Mouse (Mus musculus) hindbrain, embryonic 14.5 days (tissue): ENCODE measurements around the gene Tm4sf20. TPM values are rescaled to one million over a fixed set of nuclear protein-coding genes. Genes with fewer than 3 reads are reported as not detected.
A peak's percentile ranks its signal among the peaks of the same experiment; 100 is the strongest.

Experiments used
- ATAC-seq: fragments of 200-750 bp; cut with Nextera tagmentation; 2 replicates; pipeline ENCODE4 v1.8.0; 2017; ENCODE audit warnings: moderate number of reproducible peaks, mild to moderate bottlenecking, moderate TSS enrichment, moderate library complexity; ENCODE audit not compliant: low FRiP score
- DNase-seq: peaks from one replicate; pipeline ENCODE4 v3.0.0-alpha.2; 2015; ENCODE audit warnings: low spot score
- H3K27ac ChIP-seq: fragments of 300-500 bp; sonication (generic); 2 replicates; pipeline ENCODE4 v1.5.1; 2014; ENCODE audit warnings: mild to moderate bottlenecking, moderate library complexity
- H3K27me3 ChIP-seq: fragments of 300-500 bp; sonication (generic); 2 replicates; pipeline ENCODE4 v1.6.1; 2014; ENCODE audit warnings: mild to moderate bottlenecking, low read length, mixed read lengths; ENCODE audit not compliant: control insufficient read depth, insufficient read depth
- H3K36me3 ChIP-seq: fragments of 300-500 bp; sonication (generic); replicated peaks from 2 replicates; pipeline ENCODE4 v1.6.1; 2014; ENCODE audit not compliant: control insufficient read depth, insufficient read depth
- H3K4me1 ChIP-seq: fragments of 300-500 bp; sonication (generic); replicated peaks from 2 replicates; pipeline ENCODE4 v1.6.1; 2014; ENCODE audit warnings: antibody characterized with exemption, low read length, mixed read lengths; ENCODE audit not compliant: control insufficient read depth, insufficient read depth
- H3K4me2 ChIP-seq: fragments of 300-500 bp; sonication (generic); replicated peaks from 2 replicates; pipeline ENCODE4 v1.6.1; 2014; ENCODE audit warnings: mild to moderate bottlenecking, moderate library complexity
- H3K4me3 ChIP-seq: fragments of 300-500 bp; sonication (generic); replicated peaks from 2 replicates; pipeline ENCODE4 v1.5.1; 2014; ENCODE audit warnings: mild to moderate bottlenecking, low read length
- H3K9ac ChIP-seq: fragments of 300-500 bp; sonication (generic); 2 replicates; pipeline ENCODE4 v1.6.1; 2014
- H3K9me3 ChIP-seq: fragments of 300-500 bp; sonication (generic); 2 replicates; pipeline ENCODE4 v1.6.1; 2016; ENCODE audit warnings: low read length; ENCODE audit not compliant: control insufficient read depth
- WGBS: fragments of 180-500 bp; shearing (Covaris S2); extraction: QIAGEN DNeasy Blood & Tissue Kit; methylation state at CpG from one replicate; pipeline ENCODE4 v1.1.7; 2014; 5-methylcytosine and 5-hydroxymethylcytosine counted together
- polyA plus RNA-seq: library from polyadenylated mRNA; unstranded; fragments of >200 nt; fragmentation: Nextera tagmentation; extraction: Ambion mirVana; gene quantifications from 2 replicates; pipeline ENCODE4 v1.2.1, GENCODE M21; 2014

Gene Tm4sf20
- polyA plus RNA-seq = not detected in 2 replicates

- no peaks in the 10 kb centered on the region for H3K36me3 ChIP-seq
- no peak for DNase-seq
- H3K27ac ChIP-seq = no peak within 1 kb of the TSS
- H3K4me2 ChIP-seq = no peak within 1 kb of the TSS
- ATAC-seq = no peak
- no peaks in the 10 kb centered on the region for H3K9me3 ChIP-seq
- H3K9ac ChIP-seq = no peak within 1 kb of the TSS
- no peaks in the 10 kb centered on the region for H3K4me1 ChIP-seq
- no peak within 1 kb of the TSS for H3K4me3 ChIP-seq
- 79% methylated on average over 5 of the region's 5 CpGs for WGBS
- no peaks in the 10 kb centered on the region for H3K27me3 ChIP-seq
These were observed at the start of gene Tm4sf20 for GRCm38 (mm10) chr1:82768269-82768668. Tm4sf20 (minus strand) TSS chr1:82768461.

- H3K9me3 ChIP-seq = no peaks in the 10 kb centered on the region
- H3K27ac ChIP-seq = 0 out of 2 replicates have a peak overlapping the region, but pooled peaks have one; percentile 20
- H3K4me2 ChIP-seq = 0 out of 2 replicates have a peak overlapping the region, but pooled peaks have one; percentile 21
- ATAC-seq (no peak), DNase-seq (no peak)
- no peaks in the 10 kb centered on the region for H3K36me3 ChIP-seq
- WGBS = 66% methylated on average over 17 of the region's 17 CpGs
- H3K9ac ChIP-seq = no peak overlapping the region
- H3K27me3 ChIP-seq = no peaks in the 10 kb centered on the region
- no peak overlapping the region for H3K4me3 ChIP-seq
- H3K4me1 ChIP-seq = no peaks in the 10 kb centered on the region; the same call in 1 of the 2 replicates
These were observed 47.9 kb upstream of the Tm4sf20 start for GRCm38 (mm10) chr1:82815941-82816716.

- 78% methylated on average over 1 of the region's 1 CpGs for WGBS
- Histone ChIP-seq H3K27ac (no peak overlapping the region), H3K9me3 (no peaks in the 10 kb centered on the region), H3K4me1 (no peaks in the 10 kb centered on the region; the same call in 1 of the 2 replicates), H3K9ac (no peak overlapping the region), H3K4me2 (no peak overlapping the region), H3K36me3 (no peaks in the 10 kb centered on the region), H3K27me3 (no peaks in the 10 kb centered on the region), H3K4me3 (no peak overlapping the region)
- no peak for ATAC-seq
- no peak for DNase-seq
These were observed 43.5 kb upstream of the Tm4sf20 start for GRCm38 (mm10) chr1:82811766-82812165.

GRCm38 (mm10) chr1:82808564-82808963 lies 40.3 kb upstream of the Tm4sf20 start:
- Histone ChIP-seq H3K27ac (no peak overlapping the region), H3K27me3 (no peaks in the 10 kb centered on the region)

GRCm38 (mm10) chr1:82807206-82807605 lies 38.9 kb upstream of the Tm4sf20 start:
- ATAC-seq (no peak), DNase-seq (no peak)
- Histone ChIP-seq H3K9me3 (no peaks in the 10 kb centered on the region), H3K27ac (no peak overlapping the region), H3K4me2 (no peak overlapping the region), H3K4me3 (no peak overlapping the region), H3K36me3 (no peaks in the 10 kb centered on the region), H3K9ac (no peak overlapping the region), H3K4me1 (no peaks in the 10 kb centered on the region), H3K27me3 (no peaks in the 10 kb centered on the region)
- 94% methylated on average over 7 of the region's 7 CpGs for WGBS

More at GRCm38 (mm10) chr1:82808564-82808963, 40.3 kb upstream of the Tm4sf20 start:
- H3K9me3 ChIP-seq = no peaks in the 10 kb centered on the region
- H3K4me2 ChIP-seq = no peak overlapping the region
- no peaks in the 10 kb centered on the region for H3K4me1 ChIP-seq
- no peak overlapping the region for H3K4me3 ChIP-seq
- H3K36me3 ChIP-seq = no peaks in the 10 kb centered on the region
- ATAC-seq (no peak), DNase-seq (no peak)
- no peak overlapping the region for H3K9ac ChIP-seq
- 70% methylated on average over 3 of the region's 3 CpGs for WGBS

GRCm38 (mm10) chr1:82806391-82806790 lies 38.1 kb upstream of the Tm4sf20 start:
- Histone ChIP-seq H3K27me3 (no peaks in the 10 kb centered on the region), H3K4me1 (no peaks in the 10 kb centered on the region), H3K4me2 (no peak overlapping the region), H3K9ac (no peak overlapping the region), H3K9me3 (no peaks in the 10 kb centered on the region), H3K27ac (no peak overlapping the region), H3K36me3 (no peaks in the 10 kb centered on the region), H3K4me3 (no peak overlapping the region)
- no peak for ATAC-seq
- WGBS = 84% methylated on average over 8 of the region's 8 CpGs
- DNase-seq = no peak

GRCm38 (mm10) chr1:82804059-82804458 lies 35.8 kb upstream of the Tm4sf20 start:
- no peak overlapping the region for H3K27ac ChIP-seq
- no peak overlapping the region for H3K4me2 ChIP-seq
- H3K9ac ChIP-seq = no peak overlapping the region
- WGBS = 94% methylated on average over 1 of the region's 1 CpGs
- DNase-seq (no peak), ATAC-seq (no peak)
- H3K4me1 ChIP-seq = no peaks in the 10 kb centered on the region
- no peak overlapping the region for H3K4me3 ChIP-seq
- H3K9me3 ChIP-seq = no peaks in the 10 kb centered on the region
- no peaks in the 10 kb centered on the region for H3K36me3 ChIP-seq
- no peaks in the 10 kb centered on the region for H3K27me3 ChIP-seq

GRCm38 (mm10) chr1:82803608-82804007 lies 35.3 kb upstream of the Tm4sf20 start:
- H3K4me3 ChIP-seq = no peak overlapping the region
- H3K4me2 ChIP-seq = no peak overlapping the region
- H3K9me3 ChIP-seq = no peaks in the 10 kb centered on the region
- DNase-seq = no peak
- no peaks in the 10 kb centered on the region for H3K4me1 ChIP-seq
- H3K27me3 ChIP-seq = no peaks in the 10 kb centered on the region
- no peak for ATAC-seq
- H3K36me3 ChIP-seq = no peaks in the 10 kb centered on the region
- no peak overlapping the region for H3K9ac ChIP-seq
- no peak overlapping the region for H3K27ac ChIP-seq
- 76% methylated on average over 7 of the region's 7 CpGs for WGBS

GRCm38 (mm10) chr1:82801105-82801783 lies 33.0 kb upstream of the Tm4sf20 start:
- no peak overlapping the region for H3K4me2 ChIP-seq
- no peak overlapping the region for H3K9ac ChIP-seq
- ATAC-seq = no peak
- no peaks in the 10 kb centered on the region for H3K27me3 ChIP-seq
- no peaks in the 10 kb centered on the region for H3K9me3 ChIP-seq
- whole genome bisulfite sequencing = 84% methylated on average over 12 of the region's 12 CpGs
- H3K36me3 ChIP-seq = no peaks in the 10 kb centered on the region
- H3K4me1 ChIP-seq = no peaks in the 10 kb centered on the region
- no peak overlapping the region for H3K27ac ChIP-seq
- DNase-seq = no peak
- no peak overlapping the region for H3K4me3 ChIP-seq
